Mouse (Mus musculus) thymus, adult 2 months (tissue): ENCODE measurements around the gene Haao. TPM values are rescaled to one million over a fixed set of nuclear protein-coding genes. Genes with fewer than 3 reads are reported as not detected.

Source experiments
- DNase-seq: peaks from one replicate; pipeline ENCODE4 v3.0.0; 2021
- H3K27ac ChIP-seq: fragments of 200-500 bp; 2 replicates; pipeline ENCODE4 v1.5.1; 2012; ENCODE audit warnings: low read length, control low read depth; ENCODE audit not compliant: control insufficient read depth, insufficient read depth
- H3K27me3 ChIP-seq: fragments of 200-500 bp; 2 replicates; pipeline ENCODE4 v1.6.1; 2012; ENCODE audit warnings: mild to moderate bottlenecking, low read length, moderate library complexity, mixed read lengths; ENCODE audit not compliant: control insufficient read depth, insufficient read depth
- H3K36me3 ChIP-seq: fragments of 200-500 bp; 2 replicates; pipeline ENCODE4 v1.6.1; 2012; ENCODE audit warnings: mild to moderate bottlenecking, low read length, moderate library complexity; ENCODE audit not compliant: control insufficient read depth, insufficient read depth
- H3K4me1 ChIP-seq: fragments of 200-500 bp; replicated peaks from 2 replicates; pipeline ENCODE4 v1.6.1; 2012; ENCODE audit warnings: low read length; ENCODE audit not compliant: control insufficient read depth, insufficient read depth
- H3K4me3 ChIP-seq: fragments of 200-500 bp; 2 replicates; pipeline ENCODE4 v1.5.1; 2012; ENCODE audit warnings: mild to moderate bottlenecking, low read length, control low read depth, moderate library complexity; ENCODE audit not compliant: control insufficient read depth, insufficient read depth
- CTCF ChIP-seq: fragments of 200-500 bp; IDR thresholded peaks from 2 replicates; pipeline ENCODE4 v1.5.1; 2012; ENCODE audit warnings: mild to moderate bottlenecking, control low read depth, low read length, moderate library complexity, borderline replicate concordance; ENCODE audit not compliant: control insufficient read depth, poor library complexity, insufficient read depth; ENCODE audit errors: extremely low read depth
- POLR2A ChIP-seq: fragments of 200-500 bp; IDR thresholded peaks from 2 replicates; pipeline ENCODE4 v1.6.1; 2012; ENCODE audit warnings: mild to moderate bottlenecking, low read length, control low read depth, moderate library complexity; ENCODE audit not compliant: control insufficient read depth, poor library complexity, insufficient read depth; ENCODE audit errors: extremely low read depth
- WGBS: fragments of 180-500 bp; shearing (Covaris S2); methylation state at CpG from one replicate; pipeline ENCODE4 v1.1.7; 2018; 5-methylcytosine and 5-hydroxymethylcytosine counted together
- polyA plus RNA-seq: library from polyadenylated mRNA; depleted of rRNA; stranded (reverse); fragments of >200 nt; gene quantifications from 2 replicates; pipeline ENCODE4 v1.2.3, GENCODE M21; 2012

Gene Haao
- polyA plus RNA-seq, 1 experiment = 10.4 TPM

GRCm38 (mm10) chr17:83812200-83812944 lies 35.4 kb downstream of the Haao start:
- H3K27me3 ChIP-seq = no peaks in the 10 kb centered on the region
- H3K4me3 ChIP-seq = no peak overlapping the region
- H3K4me1 ChIP-seq = peaks cover 18% of the 10 kb centered on the region
- 97% methylated on average over 17 of the region's 17 CpGs for WGBS
- peaks cover 13% of the 10 kb centered on the region; the same call in 1 of the 2 replicates for H3K36me3 ChIP-seq
- H3K27ac ChIP-seq = no peak overlapping the region
- DNase-seq = no peak
- TF ChIP-seq POLR2A = no peak
- TF ChIP-seq CTCF = no peak

- Histone ChIP-seq H3K36me3 (peaks cover 13% of the 10 kb centered on the region; the same call in 1 of the 2 replicates), H3K4me3 (no peak overlapping the region), H3K27me3 (no peaks in the 10 kb centered on the region), H3K27ac (no peak overlapping the region), H3K4me1 (peaks cover 12% of the 10 kb centered on the region)
- TF ChIP-seq POLR2A (no peak), CTCF (no peak)
- WGBS = 98% methylated on average over 5 of the region's 5 CpGs
- no peak for DNase-seq
Observed at GRCm38 (mm10) chr17:83810285-83810684, 37.5 kb downstream of the Haao start.

GRCm38 (mm10) chr17:83809197-83809829 lies 38.5 kb downstream of the Haao start:
- no peaks in the 10 kb centered on the region for H3K27me3 ChIP-seq
- DNase-seq = no peak
- 95% methylated on average over 17 of the region's 17 CpGs for WGBS
- TF ChIP-seq POLR2A (no peak), CTCF (no peak)
- no peak overlapping the region for H3K4me3 ChIP-seq
- peaks cover 8% of the 10 kb centered on the region for H3K4me1 ChIP-seq
- H3K27ac ChIP-seq = no peak overlapping the region
- H3K36me3 ChIP-seq = peaks cover 13% of the 10 kb centered on the region; the same call in 1 of the 2 replicates

- no peak overlapping the region for H3K27ac ChIP-seq
Observed at GRCm38 (mm10) chr17:83808476-83809098, 39.2 kb downstream of the Haao start.

GRCm38 (mm10) chr17:83807778-83808398 lies 39.9 kb downstream of the Haao start:
- no peak overlapping the region for H3K27ac ChIP-seq
- H3K4me1 ChIP-seq = peaks cover 8% of the 10 kb centered on the region
- no peak overlapping the region for H3K4me3 ChIP-seq
- peak; percentile 41; the same call in 1 of the 2 replicates for TF ChIP-seq CTCF
- no peak for TF ChIP-seq POLR2A
- peak; percentile 74 for DNase-seq
- WGBS = 76% methylated on average over 11 of the region's 11 CpGs
- peaks cover 13% of the 10 kb centered on the region; the same call in 1 of the 2 replicates for H3K36me3 ChIP-seq
- no peaks in the 10 kb centered on the region for H3K27me3 ChIP-seq

More at GRCm38 (mm10) chr17:83808476-83809098, 39.2 kb downstream of the Haao start:
- Histone ChIP-seq H3K27me3 (no peaks in the 10 kb centered on the region), H3K36me3 (peaks cover 13% of the 10 kb centered on the region; the same call in 1 of the 2 replicates), H3K4me3 (no peak overlapping the region), H3K4me1 (peaks cover 8% of the 10 kb centered on the region)
- no peak for TF ChIP-seq CTCF
- TF ChIP-seq POLR2A = no peak
- no peak for DNase-seq
- 92% methylated on average over 12 of the region's 12 CpGs for WGBS

DNA sequence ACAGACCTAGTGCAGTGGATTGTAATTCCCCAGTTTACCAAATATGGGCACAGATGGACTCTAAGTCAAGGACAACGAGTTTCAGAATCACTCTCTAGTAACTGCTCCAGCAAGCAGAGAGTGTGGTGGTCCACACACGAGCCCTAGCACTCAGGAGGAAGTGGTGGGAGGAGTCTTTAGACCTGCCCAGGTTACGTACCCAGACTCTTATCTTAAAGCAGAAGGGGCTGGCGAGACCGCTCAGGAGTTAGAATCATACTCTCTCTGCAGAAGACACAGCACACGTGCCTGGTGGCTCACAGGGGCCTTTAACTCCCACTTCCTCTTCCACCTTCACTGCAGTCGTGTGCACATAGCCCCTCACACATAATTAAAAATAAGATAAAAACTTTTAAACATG lies 40.4 kb downstream of the Haao start:
- H3K4me1 ChIP-seq = peaks cover 8% of the 10 kb centered on the region
- no peak overlapping the region for H3K4me3 ChIP-seq
- DNase-seq = peak; percentile 30
- TF ChIP-seq CTCF (no peak), POLR2A (no peak)
- peaks cover 13% of the 10 kb centered on the region; the same call in 1 of the 2 replicates for H3K36me3 ChIP-seq
- peak overlapping the region; percentile 8; the same call in 1 of the 2 replicates for H3K27ac ChIP-seq
- WGBS = 7% methylated on average over 7 of the region's 7 CpGs
- no peaks in the 10 kb centered on the region for H3K27me3 ChIP-seq
